Mouse (Mus musculus): ENCODE data around the gene Atad1. TPM values are rescaled to one million over a fixed set of nuclear protein-coding genes. Genes with fewer than 3 reads are reported as not detected.
"Not testable (repeated sequence)": the region's sequence is repeated elsewhere in the genome, so short reads cannot be mapped to it uniquely, and the experiment has no call there.

Gene Atad1
- polyA plus RNA-seq, 1 experiment from 2014 or later, result 65.0 TPM

DNA sequence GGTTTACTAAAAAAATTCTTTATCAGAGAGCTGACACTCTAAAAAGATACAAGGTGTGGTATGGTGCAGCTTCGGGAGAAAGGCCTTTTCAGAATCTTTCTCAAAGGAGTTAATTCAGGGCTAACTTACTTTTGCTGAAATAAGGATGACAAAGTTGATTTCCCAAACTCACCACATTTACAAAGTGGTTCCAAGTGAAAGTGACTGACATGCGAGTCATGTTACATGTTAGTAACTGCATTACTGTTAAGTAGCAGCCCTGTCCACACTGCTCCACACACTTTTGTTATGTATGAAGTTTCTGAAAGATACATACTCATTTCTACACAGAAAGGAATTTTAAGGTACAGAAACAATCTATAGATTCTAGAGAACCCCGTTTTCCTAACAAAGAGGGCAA lies 63.8 kb downstream of the Atad1 start:
- H3K9ac ChIP-seq (ENCODE audit: low read length), result no peak overlapping the region
- ATAC-seq (ENCODE audit: insufficient number of reproducible peaks, insufficient read depth, low FRiP score, low read depth), result no peak
- no peaks in the 10 kb centered on the region for H3K27me3 ChIP-seq (ENCODE audit: control insufficient read depth, insufficient read depth, low read length)
- H3K4me1 ChIP-seq (ENCODE audit: control insufficient read depth in 2 of 2, insufficient read depth in 2 of 2, low read length in 2 of 2), result no peaks in the 10 kb centered on the region
- H3K4me3 ChIP-seq (ENCODE audit: control insufficient read depth in 1 of 2, insufficient read depth in 1 of 2, low read depth in 1 of 2, low read length in 2 of 2), result no peak overlapping the region
- H3K36me3 ChIP-seq (ENCODE audit: control insufficient read depth, insufficient read depth, low read length), result peaks cover 79% of the 10 kb centered on the region
- H3K9me3 ChIP-seq (ENCODE audit: control insufficient read depth, low read length), result no peaks in the 10 kb centered on the region
- 85% methylated on average over 3 of the region's 3 CpGs for WGBS
- H3K27ac ChIP-seq (replicated peaks in 1 of 2; ENCODE audit: control insufficient read depth in 1 of 2, insufficient read depth in 1 of 2, low read depth in 2 of 2, low read length in 2 of 2), result no peak overlapping the region
- H3K4me2 ChIP-seq (ENCODE audit: low read length), result no peak overlapping the region

DNA sequence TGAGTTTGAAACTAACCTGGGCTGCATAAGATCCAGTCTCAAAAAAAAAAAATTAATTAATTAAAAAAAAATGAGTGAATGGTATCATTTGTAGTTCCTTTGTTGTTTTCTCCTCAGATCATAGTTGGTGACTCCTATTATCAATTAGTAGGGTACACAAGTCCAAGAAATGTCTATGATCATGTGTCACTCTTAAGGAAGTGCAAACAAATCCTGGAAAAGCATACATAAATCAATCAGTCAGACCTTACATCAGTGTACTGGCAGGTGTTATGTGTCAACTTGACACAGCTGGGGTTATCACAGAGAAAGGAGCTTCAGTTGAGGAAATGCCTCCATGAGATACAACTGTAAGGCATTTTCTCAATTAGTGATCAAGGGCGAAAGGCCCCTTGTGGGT lies 71.8 kb downstream of the Atad1 start:
- H3K36me3 ChIP-seq (ENCODE audit: control insufficient read depth, insufficient read depth, low read length), result peaks cover 30% of the 10 kb centered on the region
- 86% methylated on average over 1 of the region's 1 CpGs for WGBS
- H3K4me2 ChIP-seq (ENCODE audit: low read length); H3K9ac ChIP-seq (ENCODE audit: low read length); H3K9me3 ChIP-seq (ENCODE audit: control insufficient read depth, low read length); H3K4me1 ChIP-seq (ENCODE audit: control insufficient read depth in 2 of 2, insufficient read depth in 2 of 2, low read length in 2 of 2); ATAC-seq (ENCODE audit: insufficient number of reproducible peaks, insufficient read depth, low FRiP score, low read depth); H3K27me3 ChIP-seq (ENCODE audit: control insufficient read depth, insufficient read depth, low read length); H3K4me3 ChIP-seq (ENCODE audit: control insufficient read depth in 1 of 2, insufficient read depth in 1 of 2, low read depth in 1 of 2, low read length in 2 of 2); H3K27ac ChIP-seq (replicated peaks in 1 of 2; ENCODE audit: control insufficient read depth in 1 of 2, insufficient read depth in 1 of 2, low read depth in 2 of 2, low read length in 2 of 2): not testable (repeated sequence)

DNA sequence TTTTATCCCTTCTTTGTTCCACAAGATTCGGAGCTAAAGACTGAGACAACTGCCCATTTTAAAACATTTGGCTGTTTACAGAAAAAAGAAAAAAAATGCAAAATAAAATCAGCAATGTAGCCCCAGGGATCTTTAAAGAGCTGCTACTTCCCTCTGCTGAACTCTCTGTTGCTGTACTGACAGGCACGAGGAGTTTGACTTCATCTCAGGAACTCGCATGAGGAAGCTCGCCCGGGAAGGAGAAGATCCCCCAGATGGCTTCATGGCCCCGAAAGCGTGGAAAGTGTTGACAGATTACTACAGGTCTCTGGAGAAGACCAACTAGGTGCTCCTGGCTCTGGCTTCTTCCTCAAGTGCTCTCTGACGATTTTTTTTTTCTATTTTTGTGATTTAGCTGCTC lies 74.3 kb downstream of the Atad1 start:
- ATAC-seq (ENCODE audit: insufficient number of reproducible peaks, insufficient read depth, low FRiP score, low read depth), result no peak
- H3K27me3 ChIP-seq (ENCODE audit: control insufficient read depth, insufficient read depth, low read length), result no peaks in the 10 kb centered on the region
- H3K4me1 ChIP-seq (ENCODE audit: control insufficient read depth in 2 of 2, insufficient read depth in 2 of 2, low read length in 2 of 2), result no peaks in the 10 kb centered on the region
- no peak overlapping the region for H3K27ac ChIP-seq (replicated peaks in 1 of 2; ENCODE audit: control insufficient read depth in 1 of 2, insufficient read depth in 1 of 2, low read depth in 2 of 2, low read length in 2 of 2)
- H3K9me3 ChIP-seq (ENCODE audit: control insufficient read depth, low read length), result no peaks in the 10 kb centered on the region
- WGBS, result 60% methylated on average over 8 of the region's 8 CpGs
- H3K4me2 ChIP-seq (ENCODE audit: low read length), result no peak overlapping the region
- no peak overlapping the region for H3K9ac ChIP-seq (ENCODE audit: low read length)
- peaks cover 17% of the 10 kb centered on the region; the same call in 1 of the 2 replicates for H3K36me3 ChIP-seq (ENCODE audit: control insufficient read depth, insufficient read depth, low read length)
- no peak overlapping the region for H3K4me3 ChIP-seq (ENCODE audit: control insufficient read depth in 1 of 2, insufficient read depth in 1 of 2, low read depth in 1 of 2, low read length in 2 of 2)

DNA sequence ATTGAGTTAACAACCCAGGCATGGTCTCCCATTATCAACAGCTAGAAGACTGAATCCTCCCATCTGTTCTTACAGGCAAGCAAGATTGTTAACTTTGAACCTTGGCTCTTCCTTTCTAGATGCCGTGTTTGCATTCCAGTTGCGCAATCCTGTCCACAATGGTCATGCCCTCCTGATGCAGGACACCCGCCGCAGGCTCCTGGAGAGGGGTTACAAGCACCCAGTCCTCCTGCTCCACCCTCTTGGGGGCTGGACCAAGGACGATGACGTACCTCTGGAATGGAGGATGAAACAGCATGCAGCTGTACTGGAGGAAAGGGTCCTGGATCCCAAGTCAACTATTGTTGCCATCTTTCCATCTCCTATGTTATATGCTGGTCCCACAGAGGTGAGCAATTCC lies 76.7 kb downstream of the Atad1 start:
- H3K4me1 ChIP-seq (ENCODE audit: control insufficient read depth in 2 of 2, insufficient read depth in 2 of 2, low read length in 2 of 2), result no peaks in the 10 kb centered on the region
- ATAC-seq (ENCODE audit: insufficient number of reproducible peaks, insufficient read depth, low FRiP score, low read depth), result no peak
- 90% methylated on average over 6 of the region's 6 CpGs for WGBS
- no peak overlapping the region for H3K27ac ChIP-seq (replicated peaks in 1 of 2; ENCODE audit: control insufficient read depth in 1 of 2, insufficient read depth in 1 of 2, low read depth in 2 of 2, low read length in 2 of 2)
- no peak overlapping the region for H3K4me3 ChIP-seq (ENCODE audit: control insufficient read depth in 1 of 2, insufficient read depth in 1 of 2, low read depth in 1 of 2, low read length in 2 of 2)
- H3K9me3 ChIP-seq (ENCODE audit: control insufficient read depth, low read length), result no peaks in the 10 kb centered on the region
- H3K36me3 ChIP-seq (ENCODE audit: control insufficient read depth, insufficient read depth, low read length), result peaks cover 17% of the 10 kb centered on the region; the same call in 1 of the 2 replicates
- no peak overlapping the region for H3K9ac ChIP-seq (ENCODE audit: low read length)
- H3K4me2 ChIP-seq (ENCODE audit: low read length), result no peak overlapping the region
- no peaks in the 10 kb centered on the region for H3K27me3 ChIP-seq (ENCODE audit: control insufficient read depth, insufficient read depth, low read length)

DNA sequence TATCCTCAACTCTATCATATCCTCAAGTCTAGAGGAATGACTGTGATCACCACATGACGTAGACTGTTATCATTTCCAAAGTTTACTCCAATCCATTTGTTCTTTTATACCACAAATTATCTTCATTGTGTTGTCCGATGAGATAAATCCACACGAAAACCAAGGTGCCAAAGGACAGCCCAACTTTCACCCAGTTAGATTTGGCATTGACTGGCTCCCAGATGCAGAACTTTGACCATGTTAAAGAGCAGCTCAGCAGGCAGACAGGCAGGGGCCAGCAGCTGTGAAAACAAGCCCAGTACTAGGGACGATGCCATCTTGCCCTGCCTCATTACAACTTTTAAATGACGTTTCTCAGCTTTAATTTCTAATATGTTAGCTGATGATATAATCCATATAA lies 80.2 kb downstream of the Atad1 start:
- ATAC-seq (ENCODE audit: insufficient number of reproducible peaks, insufficient read depth, low FRiP score, low read depth), result no peak
- peaks cover 5% of the 10 kb centered on the region; the same call in 1 of the 2 replicates for H3K36me3 ChIP-seq (ENCODE audit: control insufficient read depth, insufficient read depth, low read length)
- no peak overlapping the region for H3K9ac ChIP-seq (ENCODE audit: low read length)
- H3K4me2 ChIP-seq (ENCODE audit: low read length), result no peak overlapping the region
- no peaks in the 10 kb centered on the region for H3K27me3 ChIP-seq (ENCODE audit: control insufficient read depth, insufficient read depth, low read length)
- no peak overlapping the region for H3K4me3 ChIP-seq (ENCODE audit: control insufficient read depth in 1 of 2, insufficient read depth in 1 of 2, low read depth in 1 of 2, low read length in 2 of 2)
- WGBS, result 75% methylated on average over 5 of the region's 5 CpGs
- no peaks in the 10 kb centered on the region for H3K9me3 ChIP-seq (ENCODE audit: control insufficient read depth, low read length)
- no peaks in the 10 kb centered on the region for H3K4me1 ChIP-seq (ENCODE audit: control insufficient read depth in 2 of 2, insufficient read depth in 2 of 2, low read length in 2 of 2)
- no peak overlapping the region for H3K27ac ChIP-seq (replicated peaks in 1 of 2; ENCODE audit: control insufficient read depth in 1 of 2, insufficient read depth in 1 of 2, low read depth in 2 of 2, low read length in 2 of 2)

DNA sequence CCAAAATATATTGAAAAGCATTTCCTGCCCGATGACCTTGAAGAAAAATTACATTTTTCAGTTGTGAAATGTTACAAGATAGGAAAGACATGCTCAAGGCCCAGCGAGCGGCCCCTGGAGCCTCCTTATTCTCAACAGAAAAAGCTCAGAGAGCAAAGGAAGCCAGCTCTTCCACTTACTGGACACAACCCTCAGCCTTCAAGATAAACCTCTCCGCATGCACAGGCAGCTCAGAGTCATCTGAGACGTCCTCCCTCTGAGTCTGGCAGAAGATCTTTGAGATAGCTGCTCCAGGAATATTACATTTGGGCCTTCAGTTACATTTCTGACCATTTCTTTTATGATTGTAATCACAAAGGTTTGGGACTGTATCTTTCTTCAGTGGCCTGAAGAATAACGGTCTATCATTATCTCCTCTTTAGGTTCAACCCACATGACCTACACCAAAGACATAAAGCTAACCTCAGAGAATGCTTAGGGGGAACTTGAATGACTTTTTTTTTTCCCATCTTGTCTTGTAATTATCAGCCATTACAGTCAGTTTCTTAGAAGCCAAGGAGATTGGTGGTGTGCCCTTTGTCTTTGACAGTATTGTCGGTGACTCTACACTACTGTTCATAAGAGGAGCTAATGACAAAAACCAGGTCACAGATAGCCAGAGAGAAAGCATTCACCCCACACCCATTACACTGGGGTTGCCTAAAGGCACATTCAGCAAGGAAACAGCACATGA lies 85.8 kb downstream of the Atad1 start:
- H3K9me3 ChIP-seq (ENCODE audit: control insufficient read depth, low read length), result no peaks in the 10 kb centered on the region
- H3K4me1 ChIP-seq (ENCODE audit: control insufficient read depth in 2 of 2, insufficient read depth in 2 of 2, low read length in 2 of 2), result no peaks in the 10 kb centered on the region
- no peak overlapping the region for H3K9ac ChIP-seq (ENCODE audit: low read length)
- H3K36me3 ChIP-seq (ENCODE audit: control insufficient read depth, insufficient read depth, low read length), result no peaks in the 10 kb centered on the region
- H3K27me3 ChIP-seq (ENCODE audit: control insufficient read depth, insufficient read depth, low read length), result no peaks in the 10 kb centered on the region
- WGBS, result 67% methylated on average over 7 of the region's 7 CpGs
- H3K4me2 ChIP-seq (ENCODE audit: low read length), result no peak overlapping the region
- H3K27ac ChIP-seq (replicated peaks in 1 of 2; ENCODE audit: control insufficient read depth in 1 of 2, insufficient read depth in 1 of 2, low read depth in 2 of 2, low read length in 2 of 2), result no peak overlapping the region
- no peak overlapping the region for H3K4me3 ChIP-seq (ENCODE audit: control insufficient read depth in 1 of 2, insufficient read depth in 1 of 2, low read depth in 1 of 2, low read length in 2 of 2)
- no peak for ATAC-seq (ENCODE audit: insufficient number of reproducible peaks, insufficient read depth, low FRiP score, low read depth)

DNA sequence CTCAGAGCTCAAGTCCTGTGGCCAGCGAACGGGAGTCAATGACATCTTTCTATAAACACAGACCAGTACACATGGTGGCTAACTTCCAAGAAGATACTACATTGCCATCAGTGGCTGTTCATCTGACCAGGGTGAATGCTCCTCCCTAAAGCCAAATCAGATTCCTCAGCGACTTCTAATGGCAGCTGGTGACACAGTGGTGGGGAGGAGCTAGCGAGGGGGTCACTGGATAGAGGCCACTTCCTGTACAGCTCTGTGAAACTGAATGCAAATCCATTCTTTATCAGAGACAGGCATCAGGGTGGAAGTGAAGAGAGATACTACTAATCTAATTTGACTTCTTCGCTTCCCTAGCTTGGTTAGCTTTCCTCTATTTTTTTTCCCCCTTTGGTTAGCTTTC lies 86.5 kb downstream of the Atad1 start:
- whole genome bisulfite sequencing, result 76% methylated on average over 5 of the region's 5 CpGs
- Histone ChIP-seq H3K9ac (ENCODE audit: low read length) (no peak overlapping the region), H3K4me1 (ENCODE audit: control insufficient read depth in 2 of 2, insufficient read depth in 2 of 2, low read length in 2 of 2) (peaks cover 0 to 2% of the 10 kb centered on the region in 2 experiments; a peak in 1 of 4 replicates), H3K9me3 (ENCODE audit: control insufficient read depth, low read length) (no peaks in the 10 kb centered on the region), H3K27ac (replicated peaks in 1 of 2; ENCODE audit: control insufficient read depth in 1 of 2, insufficient read depth in 1 of 2, low read depth in 2 of 2, low read length in 2 of 2) (no peak overlapping the region), H3K4me2 (ENCODE audit: low read length) (no peak overlapping the region), H3K27me3 (ENCODE audit: control insufficient read depth, insufficient read depth, low read length) (no peaks in the 10 kb centered on the region), H3K36me3 (ENCODE audit: control insufficient read depth, insufficient read depth, low read length) (no peaks in the 10 kb centered on the region), H3K4me3 (ENCODE audit: control insufficient read depth in 1 of 2, insufficient read depth in 1 of 2, low read depth in 1 of 2, low read length in 2 of 2) (no peak overlapping the region)
- ATAC-seq (ENCODE audit: insufficient number of reproducible peaks, insufficient read depth, low FRiP score, low read depth), result no peak

DNA sequence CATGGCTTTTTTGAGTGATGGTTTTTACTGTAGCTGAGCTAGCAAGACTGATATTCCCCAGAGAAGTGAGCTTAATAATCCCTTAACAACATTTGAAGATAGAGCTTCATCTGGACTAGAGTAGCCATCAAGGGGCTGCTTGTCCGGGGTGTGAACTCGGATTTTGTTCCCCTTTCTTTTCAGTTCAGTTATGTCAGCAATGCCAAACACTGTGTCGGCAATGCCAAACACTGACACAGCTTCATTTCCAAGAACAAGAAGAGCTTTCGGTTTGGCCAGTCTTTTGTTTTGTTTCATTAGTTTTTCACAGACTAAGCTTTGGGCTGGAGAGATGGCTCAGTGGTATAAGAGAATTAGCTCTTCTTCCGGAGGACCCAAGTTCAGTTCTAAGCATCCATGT lies 88.5 kb downstream of the Atad1 start:
- ATAC-seq (ENCODE audit: insufficient number of reproducible peaks, insufficient read depth, low FRiP score, low read depth), result no peak
- 91% methylated on average over 5 of the region's 5 CpGs for WGBS
- Histone ChIP-seq H3K9ac (ENCODE audit: low read length) (no peak overlapping the region), H3K36me3 (ENCODE audit: control insufficient read depth, insufficient read depth, low read length) (no peaks in the 10 kb centered on the region), H3K4me3 (ENCODE audit: control insufficient read depth in 1 of 2, insufficient read depth in 1 of 2, low read depth in 1 of 2, low read length in 2 of 2) (no peak overlapping the region), H3K27ac (replicated peaks in 1 of 2; ENCODE audit: control insufficient read depth in 1 of 2, insufficient read depth in 1 of 2, low read depth in 2 of 2, low read length in 2 of 2) (no peak overlapping the region), H3K4me2 (ENCODE audit: low read length) (no peak overlapping the region), H3K4me1 (ENCODE audit: control insufficient read depth in 2 of 2, insufficient read depth in 2 of 2, low read length in 2 of 2) (peaks cover 0 to 4% of the 10 kb centered on the region in 2 experiments; a peak in 2 of 4 replicates), H3K27me3 (ENCODE audit: control insufficient read depth, insufficient read depth, low read length) (no peaks in the 10 kb centered on the region), H3K9me3 (ENCODE audit: control insufficient read depth, low read length) (no peaks in the 10 kb centered on the region)

Data from heart, embryonic 14.5 days (tissue).